Mouse (Mus musculus): ENCODE results near the gene Mapk10. TPM values are rescaled to one million over a fixed set of nuclear protein-coding genes. Genes with fewer than 3 reads are reported as not detected.

Mapk10 gene
- total RNA-seq (2014; rRNA removed) = 35.8 and 46.6 TPM in 2 replicates
- 99.8 and 110 TPM in 2 replicates for polyA plus RNA-seq (2015; fragmentation: Nextera tagmentation; extraction: Ambion mirVana)

- H3K4me3 ChIP-seq (ENCODE audit: low read depth, low read length) = peak within 1 kb of the TSS; percentile 50
- peak within 1 kb of the TSS; percentile 81 for H3K27ac ChIP-seq (ENCODE audit: low read depth, low read length)
- WGBS = 3% methylated on average over 13 of the region's 16 CpGs
- H3K36me3 ChIP-seq (ENCODE audit: insufficient read depth, low read length) = no peaks in the 10 kb centered on the region
- peaks cover 11% of the 10 kb centered on the region; the same call in 1 of the 2 replicates for H3K4me1 ChIP-seq (ENCODE audit: insufficient read depth, low read length)
- DNase-seq (ENCODE audit: low spot score) (peak; percentile 98), ATAC-seq (ENCODE audit: low FRiP score) (peak; percentile 98)
- peak within 1 kb of the TSS; percentile 64 for H3K9ac ChIP-seq (replicated peaks; ENCODE audit: low read length, poor library complexity, severe bottlenecking)
- no peak for TF ChIP-seq CTCF (IDR thresholded peaks at IDR 0.05)
- peak within 1 kb of the TSS; percentile 60 for H3K4me2 ChIP-seq (ENCODE audit: low read depth, low read length, poor library complexity, severe bottlenecking)
- H3K9me3 ChIP-seq (ENCODE audit: low read length) = 0 out of 2 replicates have a peak, but pooled peaks cover 2% of the 10 kb centered on the region
- H3K27me3 ChIP-seq (ENCODE audit: insufficient read depth, low read length) = no peaks in the 10 kb centered on the region
These were observed at the start of gene Mapk10 for GRCm38 (mm10) chr5:103211101-103211848. Gene Mapk10, minus strand, starts transcription at chr5:103211334.

- 92% methylated on average over 5 of the region's 5 CpGs for WGBS
- Histone ChIP-seq H3K9ac (replicated peaks; ENCODE audit: low read length, poor library complexity, severe bottlenecking) (no peak overlapping the region), H3K4me2 (ENCODE audit: low read depth, low read length, poor library complexity, severe bottlenecking) (no peak overlapping the region), H3K27me3 (ENCODE audit: insufficient read depth, low read length) (no peaks in the 10 kb centered on the region), H3K27ac (ENCODE audit: low read depth, low read length) (no peak overlapping the region), H3K9me3 (ENCODE audit: low read length) (no peaks in the 10 kb centered on the region), H3K4me3 (ENCODE audit: low read depth, low read length) (no peak overlapping the region), H3K4me1 (ENCODE audit: insufficient read depth, low read length) (no peaks in the 10 kb centered on the region), H3K36me3 (ENCODE audit: insufficient read depth, low read length) (no peaks in the 10 kb centered on the region)
- TF ChIP-seq CTCF (IDR thresholded peaks at IDR 0.05) = no peak
- ATAC-seq (ENCODE audit: low FRiP score) (no peak), DNase-seq (ENCODE audit: low spot score) (no peak)
These were observed 45.0 kb upstream of the Mapk10 start for GRCm38 (mm10) chr5:103256144-103256543.

DNA sequence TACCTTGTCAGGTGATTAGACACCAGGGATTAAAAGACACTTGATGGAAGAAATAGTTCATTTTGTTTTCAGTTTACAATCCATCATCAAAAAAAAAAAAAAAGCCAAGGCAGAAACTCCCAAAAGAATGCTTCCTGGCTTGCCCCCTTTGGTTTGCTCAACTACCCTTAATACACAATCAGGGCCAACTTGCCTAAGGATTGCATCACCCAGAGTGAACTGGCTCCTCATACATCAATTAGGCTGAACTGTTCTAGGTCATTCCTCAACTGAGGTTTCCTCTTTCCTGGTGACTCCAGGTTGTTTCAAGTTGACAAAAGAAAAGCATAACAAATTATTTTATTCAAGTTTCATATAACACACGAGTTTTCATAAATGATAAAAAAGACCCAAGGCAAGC lies 31.3 kb upstream of the Mapk10 start:
- Histone ChIP-seq H3K4me3 (ENCODE audit: low read depth, low read length) (no peak overlapping the region), H3K4me1 (ENCODE audit: insufficient read depth, low read length) (no peaks in the 10 kb centered on the region), H3K27me3 (ENCODE audit: insufficient read depth, low read length) (no peaks in the 10 kb centered on the region), H3K9me3 (ENCODE audit: low read length) (no peaks in the 10 kb centered on the region), H3K36me3 (ENCODE audit: insufficient read depth, low read length) (no peaks in the 10 kb centered on the region), H3K4me2 (ENCODE audit: low read depth, low read length, poor library complexity, severe bottlenecking) (no peak overlapping the region), H3K9ac (replicated peaks; ENCODE audit: low read length, poor library complexity, severe bottlenecking) (no peak overlapping the region), H3K27ac (ENCODE audit: low read depth, low read length) (no peak overlapping the region)
- DNase-seq (ENCODE audit: low spot score) = no peak
- WGBS = 52% methylated on average over 1 of the region's 1 CpGs
- no peak for TF ChIP-seq CTCF (IDR thresholded peaks at IDR 0.05)
- ATAC-seq (ENCODE audit: low FRiP score) = no peak

DNA sequence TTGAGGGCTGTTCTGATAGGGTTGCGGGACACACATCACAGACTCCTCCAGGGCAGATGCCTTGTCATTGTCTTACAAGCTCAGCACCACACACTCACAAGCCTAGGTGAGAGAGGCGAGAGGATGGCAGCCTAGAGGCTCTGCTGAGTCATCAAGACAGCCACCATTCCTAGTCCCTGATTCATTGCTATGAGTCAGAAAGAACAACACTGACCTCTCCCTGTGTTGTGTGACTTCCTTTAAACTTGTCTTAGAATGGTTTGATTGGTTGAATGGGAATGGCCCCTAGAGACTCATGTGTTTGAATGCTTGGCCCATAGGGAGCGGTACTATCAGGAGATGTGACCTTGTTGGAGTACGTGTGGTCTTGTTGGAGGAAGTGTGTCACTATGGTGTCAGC lies 20.7 kb upstream of the Mapk10 start:
- TF ChIP-seq CTCF (IDR thresholded peaks at IDR 0.05) = no peak
- ATAC-seq (ENCODE audit: low FRiP score) (no peak), DNase-seq (ENCODE audit: low spot score) (no peak)
- no peak overlapping the region for H3K27ac ChIP-seq (ENCODE audit: low read depth, low read length)
- no peak overlapping the region for H3K4me2 ChIP-seq (ENCODE audit: low read depth, low read length, poor library complexity, severe bottlenecking)
- H3K4me3 ChIP-seq (ENCODE audit: low read depth, low read length) = no peak overlapping the region
- 90% methylated on average over 4 of the region's 4 CpGs for WGBS
- H3K9me3 ChIP-seq (ENCODE audit: low read length) = no peaks in the 10 kb centered on the region
- no peak overlapping the region for H3K9ac ChIP-seq (replicated peaks; ENCODE audit: low read length, poor library complexity, severe bottlenecking)
- no peaks in the 10 kb centered on the region for H3K27me3 ChIP-seq (ENCODE audit: insufficient read depth, low read length)
- no peaks in the 10 kb centered on the region for H3K36me3 ChIP-seq (ENCODE audit: insufficient read depth, low read length)
- no peaks in the 10 kb centered on the region for H3K4me1 ChIP-seq (ENCODE audit: insufficient read depth, low read length)

GRCm38 (mm10) chr5:103230334-103230733 lies 19.2 kb upstream of the Mapk10 start:
- 88% methylated on average over 5 of the region's 5 CpGs for WGBS
- H3K27me3 ChIP-seq (ENCODE audit: insufficient read depth, low read length) = no peaks in the 10 kb centered on the region
- H3K9ac ChIP-seq (replicated peaks; ENCODE audit: low read length, poor library complexity, severe bottlenecking) = no peak overlapping the region
- DNase-seq (ENCODE audit: low spot score) (no peak), ATAC-seq (ENCODE audit: low FRiP score) (no peak)
- no peaks in the 10 kb centered on the region for H3K9me3 ChIP-seq (ENCODE audit: low read length)
- H3K27ac ChIP-seq (ENCODE audit: low read depth, low read length) = no peak overlapping the region
- no peak overlapping the region for H3K4me2 ChIP-seq (ENCODE audit: low read depth, low read length, poor library complexity, severe bottlenecking)
- no peaks in the 10 kb centered on the region for H3K36me3 ChIP-seq (ENCODE audit: insufficient read depth, low read length)
- no peak for TF ChIP-seq CTCF (IDR thresholded peaks at IDR 0.05)
- H3K4me1 ChIP-seq (ENCODE audit: insufficient read depth, low read length) = no peaks in the 10 kb centered on the region
- no peak overlapping the region for H3K4me3 ChIP-seq (ENCODE audit: low read depth, low read length)

DNA sequence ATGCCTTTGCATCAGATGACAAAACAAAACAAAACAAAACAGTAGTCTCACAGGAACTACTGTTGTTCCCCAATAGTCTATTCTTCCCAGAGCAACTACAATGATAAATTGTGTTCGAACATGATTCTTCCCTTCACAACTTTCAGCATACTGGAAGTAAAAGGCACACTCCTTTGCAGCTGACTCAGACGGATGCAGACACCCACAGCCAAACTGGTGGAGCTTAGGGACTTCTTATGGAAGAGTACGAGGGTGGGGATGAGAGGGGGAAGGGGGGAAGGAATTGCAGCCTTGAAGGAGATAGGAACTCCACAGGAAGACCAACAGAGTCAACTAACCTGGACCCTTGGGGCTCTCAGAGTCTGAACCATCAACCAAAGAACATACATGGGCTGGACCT lies 18.2 kb upstream of the Mapk10 start:
- Histone ChIP-seq H3K4me2 (ENCODE audit: low read depth, low read length, poor library complexity, severe bottlenecking) (no peak overlapping the region), H3K27me3 (ENCODE audit: insufficient read depth, low read length) (no peaks in the 10 kb centered on the region), H3K4me3 (ENCODE audit: low read depth, low read length) (no peak overlapping the region), H3K36me3 (ENCODE audit: insufficient read depth, low read length) (no peaks in the 10 kb centered on the region), H3K27ac (ENCODE audit: low read depth, low read length) (no peak overlapping the region), H3K9me3 (ENCODE audit: low read length) (no peaks in the 10 kb centered on the region), H3K4me1 (ENCODE audit: insufficient read depth, low read length) (no peaks in the 10 kb centered on the region), H3K9ac (replicated peaks; ENCODE audit: low read length, poor library complexity, severe bottlenecking) (no peak overlapping the region)
- WGBS = 78% methylated on average over 3 of the region's 3 CpGs
- TF ChIP-seq CTCF (IDR thresholded peaks at IDR 0.05) = no peak
- DNase-seq (ENCODE audit: low spot score) = no peak
- ATAC-seq (ENCODE audit: low FRiP score) = no peak

Measured in midbrain, postnatal 0 days (tissue).